Mouse (Mus musculus) forebrain, postnatal 0 days (tissue): ENCODE data around the gene Gm13285. TPM values are rescaled to one million over a fixed set of nuclear protein-coding genes. Genes with fewer than 3 reads are reported as not detected.
"Not testable (repeated sequence)": the region's sequence is repeated elsewhere in the genome, so short reads cannot be mapped to it uniquely, and the experiment has no call there.

ENCODE experiments used
- ATAC-seq: fragments of 200-750 bp; cut with Nextera tagmentation; 2 replicates; pipeline ENCODE4 v1.8.0; 2017; ENCODE audit warnings: mild to moderate bottlenecking, moderate library complexity
- DNase-seq: peaks from one replicate; pipeline ENCODE4 v3.0.0-alpha.2; 2015
- H3K27ac ChIP-seq: fragments of 300-500 bp; sonication (generic); 2 replicates; pipeline ENCODE4 v1.5.1; 2014; ENCODE audit warnings: low read depth, mild to moderate bottlenecking, antibody characterized with exemption, low read length, moderate library complexity, mixed read lengths
- H3K27me3 ChIP-seq: fragments of 300-500 bp; sonication (generic); 2 replicates; pipeline ENCODE4 v1.6.1; 2014; ENCODE audit warnings: mild to moderate bottlenecking, low read length, mixed read lengths; ENCODE audit not compliant: insufficient read depth
- H3K36me3 ChIP-seq: fragments of 300-500 bp; sonication (generic); 2 replicates; pipeline ENCODE4 v1.6.1; 2014; ENCODE audit warnings: mild to moderate bottlenecking, moderate library complexity; ENCODE audit not compliant: insufficient read depth
- H3K4me1 ChIP-seq: fragments of 300-500 bp; sonication (generic); 2 replicates; pipeline ENCODE4 v1.6.1; 2014; ENCODE audit warnings: antibody characterized with exemption; ENCODE audit not compliant: insufficient read depth
- H3K4me2 ChIP-seq: fragments of 300-500 bp; sonication (generic); 2 replicates; pipeline ENCODE4 v1.6.1; 2014; ENCODE audit warnings: low read depth, mild to moderate bottlenecking, moderate library complexity
- H3K4me3 ChIP-seq: fragments of 300-500 bp; sonication (generic); 2 replicates; pipeline ENCODE4 v1.5.1; 2014; ENCODE audit warnings: low read depth, low read length, mixed read lengths
- H3K9ac ChIP-seq: fragments of 300-500 bp; sonication (generic); 2 replicates; pipeline ENCODE4 v1.6.1; 2014; ENCODE audit warnings: mild to moderate bottlenecking
- H3K9me3 ChIP-seq: fragments of 300-500 bp; sonication (generic); 2 replicates; pipeline ENCODE4 v1.6.1; 2016; ENCODE audit warnings: low read length
- CTCF ChIP-seq: sonication (generic); IDR thresholded peaks from 2 replicates; pipeline ENCODE4 v1.5.1; 2016; ENCODE audit warnings: antibody characterized with exemption, control low read depth, low read depth
- WGBS: fragments of 180-500 bp; shearing (Covaris S2); extraction: QIAGEN DNeasy Blood & Tissue Kit; methylation state at CpG from one replicate; pipeline ENCODE4 v1.1.7; 2014; 5-methylcytosine and 5-hydroxymethylcytosine counted together
- polyA plus RNA-seq: library from polyadenylated mRNA; unstranded; fragments of >200 nt; fragmentation: Nextera tagmentation; extraction: Ambion mirVana; gene quantifications from 2 replicates; pipeline ENCODE4 v1.2.1, GENCODE M21; 2015
- total RNA-seq: library from RNA; depleted of rRNA; stranded (reverse); fragments of >200 nt; gene quantifications from 2 replicates; pipeline ENCODE4 v1.2.3, GENCODE M21; 2014; rRNA removed

The Gm13285 gene
- total RNA-seq (not detected in 2 replicates), polyA plus RNA-seq (not detected in 2 replicates)

DNA sequence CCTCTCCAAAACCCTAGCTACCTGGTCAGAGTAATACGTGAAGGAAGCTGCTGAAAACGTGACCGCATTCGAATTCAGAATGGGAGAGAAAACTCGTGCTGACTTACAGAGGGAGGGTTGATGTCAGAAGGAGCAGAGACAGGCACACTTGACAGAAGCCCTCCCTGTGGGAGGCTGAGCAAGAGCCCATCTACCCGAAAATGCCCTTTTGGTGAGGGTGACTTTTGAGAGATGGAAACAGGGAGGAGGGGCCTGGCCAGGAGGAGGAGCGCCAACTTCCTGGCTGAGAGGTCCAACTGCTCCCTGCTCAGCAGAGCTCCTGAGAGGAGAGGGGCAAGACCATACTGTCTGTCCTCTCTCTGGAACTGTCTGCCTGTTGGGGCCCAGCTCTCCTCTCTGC, at the start of gene Gm13285:
Gene Gm13285, plus strand, starts transcription at position 301 of the 400 bp plus-strand sequence.
- H3K4me1 ChIP-seq, H3K27me3 ChIP-seq, H3K36me3 ChIP-seq, H3K27ac ChIP-seq, ATAC-seq, H3K4me3 ChIP-seq, H3K9ac ChIP-seq, H3K9me3 ChIP-seq, H3K4me2 ChIP-seq, DNase-seq: not testable (repeated sequence)
- WGBS: 12% methylated on average over 3 of the region's 7 CpGs

DNA sequence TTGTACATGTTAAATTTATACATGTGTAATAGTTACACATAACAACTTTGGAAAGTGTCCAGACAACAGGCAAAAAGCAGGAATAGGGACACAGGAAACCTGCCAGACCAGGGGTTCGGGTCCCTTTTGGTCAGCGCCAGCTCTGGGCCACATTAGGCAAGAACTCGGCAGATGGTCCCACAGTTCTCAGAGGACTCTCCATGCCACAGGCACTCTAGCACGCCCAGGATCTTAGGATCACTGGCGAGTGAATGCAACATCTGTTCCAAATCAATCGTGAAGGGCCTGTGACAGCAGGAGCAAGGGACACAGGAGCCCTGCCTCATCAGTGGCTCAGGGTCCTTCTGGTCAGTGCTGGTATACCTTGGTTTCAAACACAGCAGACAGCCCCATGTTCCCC, 49.5 kb upstream of the Gm13285 start:
- 79% methylated on average over 6 of the region's 6 CpGs for WGBS
- H3K9ac ChIP-seq: no peak overlapping the region
- no peaks in the 10 kb centered on the region for H3K27me3 ChIP-seq
- no peaks in the 10 kb centered on the region for H3K4me1 ChIP-seq
- TF ChIP-seq CTCF: no peak
- H3K4me2 ChIP-seq: no peak overlapping the region
- no peaks in the 10 kb centered on the region for H3K36me3 ChIP-seq
- H3K4me3 ChIP-seq: no peak overlapping the region
- DNase-seq (no peak), ATAC-seq (no peak)
- no peak overlapping the region for H3K27ac ChIP-seq
- no peaks in the 10 kb centered on the region for H3K9me3 ChIP-seq

DNA sequence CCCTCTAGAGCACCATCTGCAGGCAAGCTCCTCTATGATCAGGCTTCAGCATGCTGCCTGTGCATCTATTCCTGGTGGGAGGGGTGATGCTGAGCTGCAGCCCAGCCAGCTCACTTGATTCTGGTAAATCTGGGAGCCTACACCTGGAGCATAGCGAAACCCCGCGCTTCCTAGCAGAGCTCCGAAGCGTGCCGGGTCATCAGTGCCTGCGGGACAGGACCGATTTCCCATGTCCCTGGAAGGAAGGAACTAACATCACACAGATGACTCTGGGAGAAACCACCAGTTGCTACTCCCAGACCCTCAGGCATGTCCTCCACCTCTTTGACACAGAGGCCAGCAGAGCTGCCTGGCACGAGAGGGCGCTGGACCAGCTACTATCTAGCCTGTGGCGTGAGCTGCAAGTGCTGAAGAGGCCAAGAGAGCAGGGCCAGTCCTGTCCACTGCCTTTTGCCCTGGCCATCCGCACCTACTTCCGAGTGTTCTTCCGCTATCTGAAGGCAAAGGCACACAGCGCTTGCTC, 44.6 kb upstream of the Gm13285 start, which contains the start of gene Gm13271:
Gene Gm13271, plus strand, starts transcription at position 51 of the 523 bp plus-strand sequence.
- not testable (repeated sequence) for H3K27me3 ChIP-seq, H3K9me3 ChIP-seq, H3K4me2 ChIP-seq, H3K9ac ChIP-seq, H3K4me1 ChIP-seq, H3K36me3 ChIP-seq, H3K4me3 ChIP-seq, DNase-seq, ATAC-seq, H3K27ac ChIP-seq
- 83% methylated on average over 14 of the region's 15 CpGs for WGBS
- TF ChIP-seq CTCF: 0 out of 2 replicates have a peak, but pooled peaks have one; percentile 9

DNA sequence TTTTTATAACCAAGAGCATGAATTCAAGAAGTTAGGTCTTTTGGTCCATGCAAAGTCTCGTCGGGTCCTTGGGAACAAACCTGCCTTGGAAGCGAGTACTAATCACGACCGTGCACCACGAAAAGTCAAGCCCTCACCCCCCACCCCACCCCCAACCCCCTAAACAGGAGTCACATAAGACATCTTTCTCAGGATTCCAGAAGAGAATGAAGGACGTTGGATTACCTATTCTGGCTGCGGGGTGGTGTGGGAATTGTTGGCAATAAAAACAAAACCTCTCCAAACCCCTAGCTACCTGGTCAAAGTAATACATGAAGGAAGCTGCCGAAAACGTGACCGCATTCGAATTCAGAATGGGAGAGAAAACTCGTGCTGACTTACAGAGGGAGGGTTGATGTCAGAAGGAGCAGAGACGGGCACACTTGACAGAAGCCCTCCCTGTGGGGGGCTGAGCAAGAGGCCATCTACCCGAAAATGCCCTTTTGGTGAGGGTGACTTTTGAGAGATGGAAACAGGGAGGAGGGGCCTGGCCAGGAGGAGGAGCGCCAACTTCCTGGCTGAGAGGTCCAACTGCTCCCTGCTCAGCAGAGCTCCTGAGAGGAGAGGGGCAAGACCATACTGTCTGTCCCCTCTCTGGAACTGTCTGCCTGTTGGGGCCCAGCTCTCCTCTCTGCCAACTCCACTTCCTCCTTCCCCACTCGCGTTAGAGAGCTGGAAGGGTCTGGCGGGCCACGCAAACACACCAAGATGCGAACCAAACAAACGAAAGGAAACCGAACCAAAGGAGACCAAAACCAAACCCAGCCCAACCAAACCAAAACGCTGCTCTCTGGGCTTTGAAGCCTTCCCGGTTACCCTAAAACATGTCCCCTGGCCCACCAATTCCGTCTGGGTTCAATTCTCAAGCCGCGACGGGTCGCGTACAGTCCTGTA, 42.6 kb upstream of the Gm13285 start:
- Histone ChIP-seq H3K9ac (peak overlapping the region; percentile 39; the same call in 1 of the 2 replicates), H3K4me3 (peak overlapping the region; percentile 40), H3K27ac (peak overlapping the region; percentile 35; the same call in 1 of the 2 replicates), H3K4me2 (peak overlapping the region; percentile 75)
- H3K4me1 ChIP-seq, ATAC-seq, H3K27me3 ChIP-seq, H3K36me3 ChIP-seq, H3K9me3 ChIP-seq: not testable (repeated sequence)
- WGBS: 11% methylated on average over 28 of the region's 31 CpGs
- peak; percentile 27 for DNase-seq

DNA sequence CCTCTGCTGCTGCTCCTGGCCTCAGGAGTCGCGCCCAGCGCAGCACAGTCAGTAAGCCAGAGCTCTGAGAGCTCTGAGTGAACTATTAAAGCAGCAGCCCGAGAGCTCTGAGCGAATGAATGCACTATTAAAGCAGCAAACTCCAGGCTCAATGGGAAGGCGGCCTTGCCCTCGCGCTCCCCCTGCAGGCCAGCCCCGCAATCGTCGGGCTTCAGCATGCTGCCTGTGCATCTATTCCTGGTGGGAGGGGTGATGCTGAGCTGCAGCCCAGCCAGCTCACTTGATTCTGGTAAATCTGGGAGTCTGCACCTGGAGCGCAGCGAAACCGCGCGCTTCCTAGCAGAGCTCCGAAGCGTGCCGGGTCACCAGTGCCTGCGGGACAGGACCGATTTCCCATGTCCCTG, 41.8 kb upstream of the Gm13285 start:
- H3K4me2 ChIP-seq: peak overlapping the region; percentile 75
- peak overlapping the region; percentile 39; the same call in 1 of the 2 replicates for H3K9ac ChIP-seq
- TF ChIP-seq CTCF: peak; percentile 77
- not testable (repeated sequence) for H3K27me3 ChIP-seq, H3K4me1 ChIP-seq, H3K9me3 ChIP-seq, H3K36me3 ChIP-seq
- ATAC-seq: peak; percentile 100
- H3K4me3 ChIP-seq: peak overlapping the region; percentile 40
- DNase-seq: peak; percentile 85
- H3K27ac ChIP-seq: peak overlapping the region; percentile 35; the same call in 1 of the 2 replicates
- WGBS: under 1% methylated on average over 21 of the region's 21 CpGs

DNA sequence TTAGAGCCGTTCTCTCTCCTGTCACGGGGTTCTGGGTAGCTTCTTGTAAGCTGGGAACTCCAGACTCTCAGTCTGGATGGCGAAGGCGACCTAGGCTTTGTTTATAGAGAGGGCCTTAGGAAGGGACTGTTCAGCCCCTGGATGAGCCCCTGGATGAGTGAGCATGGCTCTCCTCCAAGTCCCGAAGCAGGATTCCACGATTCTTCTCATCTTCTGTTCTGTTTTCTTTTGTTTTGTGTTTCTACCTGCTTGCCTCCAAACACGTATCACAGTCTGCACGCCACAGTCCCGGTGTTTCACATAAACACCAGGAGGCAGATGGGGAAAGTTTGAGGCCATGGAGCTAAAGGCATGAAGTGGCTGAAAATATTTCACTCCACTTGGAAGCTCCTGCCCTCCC, 40.7 kb upstream of the Gm13285 start:
- not testable (repeated sequence) for H3K9me3 ChIP-seq
- 92% methylated on average over 9 of the region's 9 CpGs for WGBS

DNA sequence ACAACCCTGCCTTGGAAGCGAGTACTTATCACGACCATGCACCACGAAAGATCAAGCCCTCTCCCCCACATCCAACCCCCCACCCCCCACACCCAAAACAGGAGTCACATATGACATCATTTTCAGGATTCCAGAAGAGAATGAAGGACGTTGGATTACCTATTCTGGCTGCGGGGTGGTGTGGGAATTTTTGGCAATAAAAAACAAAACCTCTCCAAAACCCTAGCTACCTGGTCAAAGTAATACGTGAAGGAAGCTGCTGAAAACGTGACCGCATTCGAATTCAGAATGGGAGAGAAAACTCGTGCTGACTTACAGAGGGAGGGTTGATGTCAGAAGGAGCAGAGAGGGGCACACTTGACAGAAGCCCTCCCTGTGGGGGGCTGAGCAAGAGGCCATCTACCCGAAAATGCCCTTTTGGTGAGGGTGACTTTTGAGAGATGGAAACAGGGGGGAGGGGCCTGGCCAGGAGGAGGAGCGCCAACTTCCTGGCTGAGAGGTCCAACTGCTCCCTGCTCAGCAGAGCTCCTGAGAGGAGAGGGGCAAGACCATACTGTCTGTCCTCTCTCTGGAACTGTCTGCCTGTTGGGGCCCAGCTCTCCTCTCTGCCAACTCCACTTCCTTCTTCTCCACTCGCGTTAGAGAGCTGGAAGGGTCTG, 39.7 kb upstream of the Gm13285 start, which contains the start of gene Gm13283:
Gene Gm13283, plus strand, starts transcription at position 510 of the 659 bp plus-strand sequence.
- H3K4me1 ChIP-seq, H3K9me3 ChIP-seq, H3K9ac ChIP-seq, ATAC-seq, H3K27ac ChIP-seq, DNase-seq, H3K36me3 ChIP-seq, H3K27me3 ChIP-seq: not testable (repeated sequence)
- Histone ChIP-seq H3K4me2 (peak within 1 kb of the TSS; percentile 62), H3K4me3 (peak within 1 kb of the TSS; percentile 27)
- 34% methylated on average over 8 of the region's 14 CpGs for WGBS

More for the DNA sequence above, 40.7 kb upstream of the Gm13285 start:
- not testable (repeated sequence) for H3K4me1 ChIP-seq, H3K9ac ChIP-seq, ATAC-seq, H3K27ac ChIP-seq, DNase-seq, H3K36me3 ChIP-seq, H3K4me3 ChIP-seq, H3K27me3 ChIP-seq, H3K4me2 ChIP-seq
